Mouse (Mus musculus) kidney, embryonic 15.5 days (tissue): Measurements from ENCODE around the gene Zfp180. TPM values are rescaled to one million over a fixed set of nuclear protein-coding genes. Genes with fewer than 3 reads are reported as not detected.
A peak's percentile ranks its signal among the peaks of the same experiment; 100 is the strongest.

Experiments used
- ATAC-seq: fragments of 200-750 bp; cut with Nextera tagmentation; replicated peaks from 2 replicates; pipeline ENCODE4 v1.8.0; 2017; ENCODE audit warnings: moderate TSS enrichment; ENCODE audit not compliant: low FRiP score
- H3K27ac ChIP-seq: fragments of 300-500 bp; sonication (generic); 2 replicates; pipeline ENCODE4 v1.5.1; 2015; ENCODE audit warnings: mild to moderate bottlenecking, inconsistent platforms
- H3K27me3 ChIP-seq: fragments of 300-500 bp; sonication (generic); 2 replicates; pipeline ENCODE4 v1.6.1; 2015; ENCODE audit warnings: inconsistent platforms
- H3K36me3 ChIP-seq: fragments of 300-500 bp; sonication (generic); 2 replicates; pipeline ENCODE4 v1.6.1; 2015; ENCODE audit warnings: inconsistent platforms
- H3K4me1 ChIP-seq: fragments of 300-500 bp; sonication (generic); 2 replicates; pipeline ENCODE4 v1.6.1; 2015; ENCODE audit warnings: inconsistent platforms
- H3K4me2 ChIP-seq: fragments of 300-500 bp; sonication (generic); 2 replicates; pipeline ENCODE4 v1.6.1; 2015; ENCODE audit warnings: moderate library complexity, mild to moderate bottlenecking, inconsistent platforms
- H3K4me3 ChIP-seq: fragments of 300-500 bp; sonication (generic); replicated peaks from 2 replicates; pipeline ENCODE4 v1.5.1; 2015; ENCODE audit warnings: mild to moderate bottlenecking, inconsistent platforms
- H3K9ac ChIP-seq: fragments of 300-500 bp; sonication (generic); 2 replicates; pipeline ENCODE4 v1.6.1; 2015; ENCODE audit warnings: mild to moderate bottlenecking, inconsistent platforms
- H3K9me3 ChIP-seq: fragments of 300-500 bp; sonication (generic); replicated peaks from 2 replicates; pipeline ENCODE4 v1.6.1; 2016; ENCODE audit warnings: inconsistent platforms
- WGBS: fragments of 180-500 bp; shearing (Covaris S2); methylation state at CpG from one replicate; pipeline ENCODE4 v1.1.7; 2015; ENCODE audit warnings: mixed read lengths; 5-methylcytosine and 5-hydroxymethylcytosine counted together
- polyA plus RNA-seq: library from polyadenylated mRNA; unstranded; fragments of >200 nt; fragmentation: Nextera tagmentation; extraction: Ambion mirVana; gene quantifications from 2 replicates; pipeline ENCODE4 v1.2.1, GENCODE M21; 2015

The Zfp180 gene
- polyA plus RNA-seq, 1 experiment from 2014 or later: 23.3 TPM

- Histone ChIP-seq H3K4me2 (peak within 1 kb of the TSS; percentile 79), H3K27ac (peak within 1 kb of the TSS; percentile 89), H3K4me1 (peaks cover 4% of the 10 kb centered on the region), H3K9me3 (peaks cover 15% of the 10 kb centered on the region), H3K36me3 (peaks cover 24% of the 10 kb centered on the region), H3K9ac (peak within 1 kb of the TSS; percentile 70), H3K4me3 (peak within 1 kb of the TSS; percentile 74), H3K27me3 (no peaks in the 10 kb centered on the region)
- ATAC-seq: peak; percentile 98
- 2% methylated on average over 23 of the region's 23 CpGs for WGBS
Measured at GRCm38 (mm10) chr7:24112156-24112856, 30.6 kb downstream of the Zfp180 start, which contains the start of gene Zfp112. TSS of gene Zfp112 (plus strand) at chr7:24112314.

- ATAC-seq: peak; percentile 49
- H3K4me2 ChIP-seq: peak overlapping the region; percentile 79
Measured at GRCm38 (mm10) chr7:24113001-24113400, 31.3 kb downstream of the Zfp180 start.

GRCm38 (mm10) chr7:24116655-24117054, 34.9 kb downstream of the Zfp180 start:
- Histone ChIP-seq H3K9ac (no peak overlapping the region), H3K27me3 (no peaks in the 10 kb centered on the region), H3K4me1 (peaks cover 4% of the 10 kb centered on the region), H3K4me3 (no peak overlapping the region), H3K9me3 (no peaks in the 10 kb centered on the region), H3K27ac (no peak overlapping the region), H3K4me2 (no peak overlapping the region), H3K36me3 (no peaks in the 10 kb centered on the region)
- ATAC-seq: no peak
- WGBS: 84% methylated on average over 4 of the region's 4 CpGs

More at GRCm38 (mm10) chr7:24113001-24113400, 31.3 kb downstream of the Zfp180 start:
- WGBS: 6% methylated on average over 12 of the region's 12 CpGs
- Histone ChIP-seq H3K9me3 (peaks cover 8% of the 10 kb centered on the region), H3K9ac (peak overlapping the region; percentile 70), H3K27ac (peak overlapping the region; percentile 89), H3K27me3 (no peaks in the 10 kb centered on the region), H3K4me3 (peak overlapping the region; percentile 74), H3K36me3 (peaks cover 17% of the 10 kb centered on the region), H3K4me1 (peaks cover 4% of the 10 kb centered on the region)

- H3K4me1 ChIP-seq: peaks cover 12% of the 10 kb centered on the region
- H3K27me3 ChIP-seq: no peaks in the 10 kb centered on the region
- no peaks in the 10 kb centered on the region for H3K9me3 ChIP-seq
- peaks cover 27% of the 10 kb centered on the region for H3K36me3 ChIP-seq
- peak; percentile 69 for ATAC-seq
- no peak overlapping the region for H3K27ac ChIP-seq
- H3K9ac ChIP-seq: peak overlapping the region; percentile 49
- H3K4me2 ChIP-seq: peak overlapping the region; percentile 69
- peak overlapping the region; percentile 67 for H3K4me3 ChIP-seq
- WGBS: 19% methylated on average over 6 of the region's 6 CpGs
Measured at GRCm38 (mm10) chr7:24133425-24133995, 51.8 kb downstream of the Zfp180 start.

- no peaks in the 10 kb centered on the region for H3K27me3 ChIP-seq
- H3K4me1 ChIP-seq: peaks cover 12% of the 10 kb centered on the region
- H3K4me3 ChIP-seq: peak within 1 kb of the TSS; percentile 67
- H3K27ac ChIP-seq: peak within 1 kb of the TSS; percentile 11; the same call in 1 of the 2 replicates
- H3K9ac ChIP-seq: peak within 1 kb of the TSS; percentile 66
- H3K36me3 ChIP-seq: peaks cover 34% of the 10 kb centered on the region
- WGBS: 2% methylated on average over 32 of the region's 32 CpGs
- H3K4me2 ChIP-seq: peak within 1 kb of the TSS; percentile 69
- peak; percentile 97 for ATAC-seq
- H3K9me3 ChIP-seq: no peaks in the 10 kb centered on the region
Measured at GRCm38 (mm10) chr7:24133996-24134828, 52.5 kb downstream of the Zfp180 start, which contains the start of gene Zfp235. TSS of gene Zfp235 (plus strand) at chr7:24134169.

- Histone ChIP-seq H3K27me3 (no peaks in the 10 kb centered on the region), H3K9ac (no peak overlapping the region), H3K4me3 (no peak overlapping the region), H3K27ac (no peak overlapping the region), H3K4me1 (no peaks in the 10 kb centered on the region), H3K36me3 (peaks cover 49% of the 10 kb centered on the region), H3K4me2 (no peak overlapping the region), H3K9me3 (0 out of 2 replicates have a peak, but pooled peaks cover 4% of the 10 kb centered on the region)
- 93% methylated on average over 6 of the region's 6 CpGs for WGBS
- no peak for ATAC-seq
Measured at GRCm38 (mm10) chr7:24142566-24142965, 60.8 kb downstream of the Zfp180 start.

GRCm38 (mm10) chr7:24153272-24153671, 71.5 kb downstream of the Zfp180 start:
- WGBS: 0% methylated on average over 1 of the region's 1 CpGs
- ATAC-seq: no peak
- Histone ChIP-seq H3K9me3 (no peaks in the 10 kb centered on the region), H3K36me3 (no peaks in the 10 kb centered on the region), H3K27ac (no peak overlapping the region), H3K4me1 (no peaks in the 10 kb centered on the region), H3K4me2 (no peak overlapping the region), H3K4me3 (no peak overlapping the region), H3K9ac (no peak overlapping the region), H3K27me3 (no peaks in the 10 kb centered on the region)

Other genes starting within 250 kb of the Zfp180 start
- gene Vmn1r176, start 244.6 kb upstream of the Zfp180 start, polyA plus RNA-seq: not detected in 2 replicates
- not detected in 2 replicates for gene Vmn1r177, start 215.5 kb upstream of the Zfp180 start, polyA plus RNA-seq
- gene Vmn1r178, start 189.9 kb upstream of the Zfp180 start, polyA plus RNA-seq: not detected in 2 replicates
- gene Vmn1r179, start 154.9 kb upstream of the Zfp180 start, polyA plus RNA-seq: not detected in 2 replicates
- gene Vmn1r180, start 131.3 kb upstream of the Zfp180 start, polyA plus RNA-seq: not detected in 2 replicates
- not detected in 2 replicates for gene Vmn1r181, start 107.3 kb upstream of the Zfp180 start, polyA plus RNA-seq
- gene V1rd19, start 80.2 kb upstream of the Zfp180 start, polyA plus RNA-seq: not detected in 2 replicates
- not detected in 2 replicates for gene Vmn1r183, start 28.7 kb upstream of the Zfp180 start, polyA plus RNA-seq
- gene Zfp112, start 30.4 kb downstream of the Zfp180 start, polyA plus RNA-seq: 6.3 and 6.9 TPM in 2 replicates
- 17.9 and 18.3 TPM in 2 replicates for gene Zfp235, start 52.2 kb downstream of the Zfp180 start, polyA plus RNA-seq
- gene Zfp114, start 93.1 kb downstream of the Zfp180 start, polyA plus RNA-seq: 5.7 and 6.8 TPM in 2 replicates
- gene Zfp111, start 129.5 kb downstream of the Zfp180 start, polyA plus RNA-seq: 11.0 and 11.1 TPM in 2 replicates
- 5.6 and 6.1 TPM in 2 replicates for gene Zfp109, start 155.6 kb downstream of the Zfp180 start, polyA plus RNA-seq
- gene Zfp108, start 172.9 kb downstream of the Zfp180 start, polyA plus RNA-seq: 3.6 and 4.2 TPM in 2 replicates
- 10.7 and 11.5 TPM in 2 replicates for gene Zfp93, start 188.5 kb downstream of the Zfp180 start, polyA plus RNA-seq
- 40.0 and 43.9 TPM in 2 replicates for gene Zfp61, start 219.3 kb downstream of the Zfp180 start, polyA plus RNA-seq
- gene Zfp94, start 234.7 kb downstream of the Zfp180 start, polyA plus RNA-seq: 11.3 and 12.1 TPM in 2 replicates